Mouse (Mus musculus): ENCODE measurements around the gene Mrgpra9. TPM values are rescaled to one million over a fixed set of nuclear protein-coding genes. Genes with fewer than 3 reads are reported as not detected.

Gene Mrgpra9
- 0.58 TPM in 1 of 2 replicates, not detected in the other for total RNA-seq (2017)

- peak; percentile 83 for ATAC-seq (replicated peaks; ENCODE audit: low read depth, poor library complexity, severe bottlenecking)
These were observed at the start of gene Mrgpra9 for GRCm38 (mm10) chr7:47252770-47253169. Gene Mrgpra9, minus strand, starts transcription at chr7:47252848.

- peak; percentile 72 for ATAC-seq (replicated peaks; ENCODE audit: low read depth, poor library complexity, severe bottlenecking)
These were observed 47.0 kb upstream of the Mrgpra9 start for GRCm38 (mm10) chr7:47299612-47300011.

- ATAC-seq (replicated peaks; ENCODE audit: low read depth, poor library complexity, severe bottlenecking), result peak; percentile 74
These were observed 18.9 kb upstream of the Mrgpra9 start for GRCm38 (mm10) chr7:47271547-47271946.

GRCm38 (mm10) chr7:47244658-47245057, 8.0 kb downstream of the Mrgpra9 start:
- ATAC-seq (replicated peaks; ENCODE audit: low read depth, poor library complexity, severe bottlenecking), result peak; percentile 94

GRCm38 (mm10) chr7:47204830-47205229, 47.8 kb downstream of the Mrgpra9 start, which contains the start of gene Mrgpra6:
Gene Mrgpra6, minus strand, starts transcription at chr7:47204920.
- ATAC-seq (replicated peaks; ENCODE audit: low read depth, poor library complexity, severe bottlenecking), result peak; percentile 99

- peak; percentile 58; the same call in 1 of the 2 replicates for ATAC-seq (replicated peaks; ENCODE audit: low read depth, poor library complexity, severe bottlenecking)
These were observed 57.4 kb downstream of the Mrgpra9 start for GRCm38 (mm10) chr7:47195271-47195670.

Other genes with a start within 250 kb of the Mrgpra9 start
- gene Spty2d1, start 244.4 kb downstream of the Mrgpra9 start, total RNA-seq (2017), result 33.4 and 38.7 TPM in 2 replicates
- 0.63 and 2.5 TPM in 2 replicates for gene Tmem86a, start 202.2 kb downstream of the Mrgpra9 start, total RNA-seq (2017)
- not detected in 2 replicates for gene Ptpn5, start 119.2 kb downstream of the Mrgpra9 start, total RNA-seq (2017)
- not detected in 2 replicates for gene Mrgpra6, start 47.9 kb downstream of the Mrgpra9 start, total RNA-seq (2017)
- not detected in 2 replicates for gene Mrgpra1, start 101.4 kb upstream of the Mrgpra9 start, total RNA-seq (2017)
- gene Mrgpra2a, start 199.3 kb upstream of the Mrgpra9 start, total RNA-seq (2017), result not detected in 2 replicates